Mouse (Mus musculus) embryonic facial prominence, embryonic 10.5 days (tissue): ENCODE data around the gene Slc4a8. TPM values are rescaled to one million over a fixed set of nuclear protein-coding genes. Genes with fewer than 3 reads are reported as not detected.

Source experiments
- polyA plus RNA-seq: library from polyadenylated mRNA; unstranded; fragments of >200 nt; fragmentation: Nextera tagmentation; extraction: Ambion mirVana; gene quantifications from 2 replicates; pipeline ENCODE4 v1.2.1, GENCODE M21; 2016

The Slc4a8 gene
- polyA plus RNA-seq, 1 experiment from 2014 or later = 10.2 TPM

Other genes starting within 250 kb of the Slc4a8 start
- 36.9 and 38.2 TPM in 2 replicates for gene Tfcp2, start 209.7 kb upstream of the Slc4a8 start, polyA plus RNA-seq
- 3.7 and 5.4 TPM in 2 replicates for gene Pou6f1, start 161.8 kb upstream of the Slc4a8 start, polyA plus RNA-seq
- gene Dazap2, start 146.4 kb upstream of the Slc4a8 start, polyA plus RNA-seq = 200 and 212 TPM in 2 replicates
- gene Smagp, start 124.8 kb upstream of the Slc4a8 start, polyA plus RNA-seq = 4.9 and 7.3 TPM in 2 replicates
- gene Bin2, start 92.2 kb upstream of the Slc4a8 start, polyA plus RNA-seq = 2.1 and 4.0 TPM in 2 replicates
- gene Cela1, start 73.8 kb upstream of the Slc4a8 start, polyA plus RNA-seq = 1.7 and 2.2 TPM in 2 replicates
- gene Galnt6, start 32.4 kb upstream of the Slc4a8 start, polyA plus RNA-seq = 0.05 and 0.16 TPM in 2 replicates
- gene Scn8a, start 108.1 kb downstream of the Slc4a8 start, polyA plus RNA-seq = 7.3 and 8.1 TPM in 2 replicates